Mouse (Mus musculus): Measurements from ENCODE around the gene Capns2.

The Capns2 gene

GRCm38 (mm10) chr8:92906553-92906952 is 5.3 kb downstream of the Capns2 start:
- DNase-seq (ENCODE audit: low read depth): no peak

GRCm38 (mm10) chr8:92908448-92908847 is 7.2 kb downstream of the Capns2 start:
- no peak for DNase-seq (ENCODE audit: low read depth)

GRCm38 (mm10) chr8:92911477-92911876 is 10.3 kb downstream of the Capns2 start:
- DNase-seq (ENCODE audit: low read depth): no peak

- DNase-seq (ENCODE audit: low read depth): no peak
These were observed 12.2 kb downstream of the Capns2 start for GRCm38 (mm10) chr8:92913396-92913795.

GRCm38 (mm10) chr8:92916082-92916481 is 14.9 kb downstream of the Capns2 start:
- no peak for DNase-seq (ENCODE audit: low read depth)

- no peak for DNase-seq (ENCODE audit: low read depth)
These were observed 20.6 kb downstream of the Capns2 start for GRCm38 (mm10) chr8:92921768-92922167.

GRCm38 (mm10) chr8:92928986-92929385 is 27.8 kb downstream of the Capns2 start:
- DNase-seq (ENCODE audit: low read depth): no peak

GRCm38 (mm10) chr8:92938056-92938455 is 36.8 kb downstream of the Capns2 start:
- no peak for DNase-seq (ENCODE audit: low read depth)

GRCm38 (mm10) chr8:92949071-92949470 is 47.9 kb downstream of the Capns2 start:
- DNase-seq (ENCODE audit: low read depth): peak; percentile 44

GRCm38 (mm10) chr8:92950639-92951371 is 49.6 kb downstream of the Capns2 start:
- no peak for DNase-seq (ENCODE audit: low read depth)
